Mouse (Mus musculus): Measurements from ENCODE around the gene Cpvl.
A peak's percentile ranks its signal among the peaks of the same experiment; 100 is the strongest.

The Cpvl gene

GRCm38 (mm10) chr6:53978571-53978970, at the start of gene Cpvl:
Cpvl (minus strand) TSS chr6:53978671.
- DNase-seq (ENCODE audit: low read depth, low spot score): no peak

GRCm38 (mm10) chr6:54023846-54024245, 45.4 kb upstream of the Cpvl start:
- DNase-seq (ENCODE audit: low read depth, low spot score): no peak

- no peak for DNase-seq (ENCODE audit: low read depth, low spot score)
Observed at GRCm38 (mm10) chr6:54021123-54021789, 42.8 kb upstream of the Cpvl start.

- no peak for DNase-seq (ENCODE audit: low read depth, low spot score)
Observed at GRCm38 (mm10) chr6:54018861-54019260, 40.4 kb upstream of the Cpvl start.

- DNase-seq (ENCODE audit: low read depth, low spot score): no peak
Observed at GRCm38 (mm10) chr6:54018038-54018437, 39.6 kb upstream of the Cpvl start.

GRCm38 (mm10) chr6:54012163-54012562, 33.7 kb upstream of the Cpvl start:
- no peak for DNase-seq (ENCODE audit: low read depth, low spot score)

GRCm38 (mm10) chr6:54010362-54010761, 31.9 kb upstream of the Cpvl start:
- DNase-seq (ENCODE audit: low read depth, low spot score): no peak

- no peak for DNase-seq (ENCODE audit: low read depth, low spot score)
Observed at GRCm38 (mm10) chr6:54009293-54009692, 30.8 kb upstream of the Cpvl start.

GRCm38 (mm10) chr6:54008448-54009120, 30.1 kb upstream of the Cpvl start:
- DNase-seq (ENCODE audit: low read depth, low spot score): peak; percentile 46

GRCm38 (mm10) chr6:54005302-54005701, 26.8 kb upstream of the Cpvl start:
- no peak for DNase-seq (ENCODE audit: low read depth, low spot score)

- no peak for DNase-seq (ENCODE audit: low read depth, low spot score)
Observed at GRCm38 (mm10) chr6:53996226-53996955, 17.9 kb upstream of the Cpvl start.

- DNase-seq (ENCODE audit: low read depth, low spot score): no peak
Observed at GRCm38 (mm10) chr6:53995519-53995918, 17.0 kb upstream of the Cpvl start.

- DNase-seq (ENCODE audit: low read depth, low spot score): no peak
Observed at GRCm38 (mm10) chr6:53992386-53992785, 13.9 kb upstream of the Cpvl start.

- DNase-seq (ENCODE audit: low read depth, low spot score): no peak
Observed at GRCm38 (mm10) chr6:53987235-53987634, 8.8 kb upstream of the Cpvl start.

GRCm38 (mm10) chr6:53986273-53986985, 8.0 kb upstream of the Cpvl start:
- no peak for DNase-seq (ENCODE audit: low read depth, low spot score)

GRCm38 (mm10) chr6:53983820-53984219, 5.3 kb upstream of the Cpvl start:
- no peak for DNase-seq (ENCODE audit: low read depth, low spot score)

- no peak for DNase-seq (ENCODE audit: low read depth, low spot score)
Observed at GRCm38 (mm10) chr6:53982612-53983011, 4.1 kb upstream of the Cpvl start.

- DNase-seq (ENCODE audit: low read depth, low spot score): no peak
Observed at GRCm38 (mm10) chr6:53982047-53982600, 3.7 kb upstream of the Cpvl start.

- DNase-seq (ENCODE audit: low read depth, low spot score): no peak
Observed at GRCm38 (mm10) chr6:53980817-53981480, 2.5 kb upstream of the Cpvl start.

- no peak for DNase-seq (ENCODE audit: low read depth, low spot score)
Observed at GRCm38 (mm10) chr6:53974040-53974439, 4.4 kb downstream of the Cpvl start.

- DNase-seq (ENCODE audit: low read depth, low spot score): no peak
Observed at GRCm38 (mm10) chr6:53973468-53973867, 5.0 kb downstream of the Cpvl start.

Measured in brain, embryonic 18.5 days (tissue).